Mouse (Mus musculus) liver, embryonic 14.5 days (tissue): ENCODE data around the gene Chd4.

ENCODE experiments used
- CTCF ChIP-seq: IDR thresholded peaks from 2 replicates; pipeline ENCODE4 v1.5.1; 2016; ENCODE audit warnings: antibody characterized with exemption, low read depth, control low read depth
- EP300 ChIP-seq: IDR thresholded peaks from 2 replicates; pipeline ENCODE4 v1.6.1; 2016; ENCODE audit warnings: antibody characterized with exemption, low read depth

- TF ChIP-seq CTCF (no peak), EP300 (no peak)
Observed at GRCm38 (mm10) chr6:125160854-125161760, 65.3 kb downstream of the Chd4 start.
